Mouse (Mus musculus) adrenal gland, adult 2 months (tissue): ENCODE data around the gene Mpped2. TPM values are rescaled to one million over a fixed set of nuclear protein-coding genes. Genes with fewer than 3 reads are reported as not detected.

ENCODE experiments used
- DNase-seq: peaks from one replicate; pipeline ENCODE4 v3.0.0; 2021
- polyA plus RNA-seq: library from polyadenylated mRNA; depleted of rRNA; stranded (reverse); fragments of >200 nt; gene quantifications from 2 replicates; pipeline ENCODE4 v1.2.3, GENCODE M21; 2012
- total RNA-seq, 2 experiments: library from RNA; stranded (reverse); gene quantifications; 2 replicates each; pipeline ENCODE4 v1.2.3; 2021

Mpped2 gene
- total and polyA plus RNA-seq, 3 experiments, result 20.6 to 29.9 (median 28.3) TPM

GRCm38 (mm10) chr2:106855623-106856350 lies 162.7 kb downstream of the Mpped2 start:
- peak; percentile 70 for DNase-seq

GRCm38 (mm10) chr2:106856361-106856961 lies 163.4 kb downstream of the Mpped2 start:
- no peak for DNase-seq

GRCm38 (mm10) chr2:106857258-106857657 lies 164.2 kb downstream of the Mpped2 start:
- no peak for DNase-seq

- no peak for DNase-seq
Observed at GRCm38 (mm10) chr2:106857711-106858110, 164.6 kb downstream of the Mpped2 start.

GRCm38 (mm10) chr2:106860856-106861679 lies 168.0 kb downstream of the Mpped2 start:
- DNase-seq, result no peak

- DNase-seq, result no peak
Observed at GRCm38 (mm10) chr2:106863050-106863653, 170.1 kb downstream of the Mpped2 start.

GRCm38 (mm10) chr2:106865148-106865786 lies 172.2 kb downstream of the Mpped2 start:
- DNase-seq, result no peak

GRCm38 (mm10) chr2:106866303-106866702 lies 173.2 kb downstream of the Mpped2 start:
- DNase-seq, result no peak

- no peak for DNase-seq
Observed at GRCm38 (mm10) chr2:106870886-106871285, 177.8 kb downstream of the Mpped2 start.

GRCm38 (mm10) chr2:106873166-106873565 lies 180.1 kb downstream of the Mpped2 start:
- no peak for DNase-seq

- DNase-seq, result no peak
Observed at GRCm38 (mm10) chr2:106883390-106883789, 190.3 kb downstream of the Mpped2 start.

GRCm38 (mm10) chr2:106888174-106888573 lies 195.1 kb downstream of the Mpped2 start:
- DNase-seq, result no peak

GRCm38 (mm10) chr2:106889297-106890000 lies 196.4 kb downstream of the Mpped2 start:
- DNase-seq, result peak; percentile 68

GRCm38 (mm10) chr2:106893376-106893775 lies 200.3 kb downstream of the Mpped2 start:
- no peak for DNase-seq

GRCm38 (mm10) chr2:106895326-106896023 lies 202.4 kb downstream of the Mpped2 start:
- no peak for DNase-seq

GRCm38 (mm10) chr2:106896024-106896384 lies 202.9 kb downstream of the Mpped2 start:
- DNase-seq, result no peak

- no peak for DNase-seq
Observed at GRCm38 (mm10) chr2:106911951-106912480, 218.9 kb downstream of the Mpped2 start.
